Mouse (Mus musculus) MEL (cell line): ENCODE results near the gene Rsph6a. TPM values are rescaled to one million over a fixed set of nuclear protein-coding genes. Genes with fewer than 3 reads are reported as not detected.

Experiments
- DNase-seq: peaks from one replicate; pipeline ENCODE4 v3.0.0; 2011; ENCODE audit warnings: low read depth, low spot score
- H3K27ac ChIP-seq: 2 replicates; pipeline ENCODE4 v1.5.1; 2012; ENCODE audit warnings: low read depth, mild to moderate bottlenecking, control low read depth, low read length, moderate library complexity; ENCODE audit not compliant: control insufficient read depth
- H3K27me3 ChIP-seq, 2 experiments: fragments of 150-350 bp in 1 of 2; sonication (generic) in 1 of 2; 2 replicates each; pipeline ENCODE4 v1.6.1; 2012; ENCODE audit warnings: low read length in 2 of 2, mild to moderate bottlenecking in 2 of 2, improper control_type of control experiment in 1 of 2, moderate library complexity in 1 of 2; ENCODE audit not compliant: insufficient read depth in 2 of 2, control insufficient read depth in 1 of 2
- H3K36me3 ChIP-seq, 2 experiments: 2 replicates each; pipeline ENCODE4 v1.6.1; 2012 to 2014; ENCODE audit warnings: low read length in 2 of 2, improper control_type of control experiment in 1 of 2, inconsistent platforms in 1 of 2, mild to moderate bottlenecking in 1 of 2; ENCODE audit not compliant: insufficient read depth in 2 of 2, control insufficient read depth in 1 of 2
- H3K4me1 ChIP-seq, 2 experiments: fragments of 150-350 bp in 1 of 2; sonication (generic) in 1 of 2; 2 replicates each; pipeline ENCODE4 v1.6.1; 2012; ENCODE audit warnings: low read length in 2 of 2, improper control_type of control experiment in 1 of 2, mild to moderate bottlenecking in 1 of 2; ENCODE audit not compliant: insufficient read depth in 2 of 2, control insufficient read depth in 1 of 2
- H3K4me3 ChIP-seq, 2 experiments: fragments of 150-350 bp in 1 of 2; sonication (generic) in 1 of 2; 2 replicates each; pipeline ENCODE4 v1.5.1; 2012; ENCODE audit warnings: low read depth in 2 of 2, low read length in 2 of 2, mild to moderate bottlenecking in 2 of 2, moderate library complexity in 2 of 2, control low read depth in 1 of 2, improper control_type of control experiment in 1 of 2; ENCODE audit not compliant: control insufficient read depth in 1 of 2, insufficient read depth in 1 of 2
- H3K79me2 ChIP-seq: 2 replicates; pipeline ENCODE4 v1.6.1; 2012; ENCODE audit warnings: mild to moderate bottlenecking, low read length, moderate library complexity; ENCODE audit not compliant: control insufficient read depth, poor library complexity, insufficient read depth
- H3K9ac ChIP-seq: 2 replicates; pipeline ENCODE4 v1.6.1; 2012; ENCODE audit warnings: low read depth, mild to moderate bottlenecking, control low read depth, low read length, moderate library complexity; ENCODE audit not compliant: control insufficient read depth, poor library complexity, severe bottlenecking
- H3K9me3 ChIP-seq: fragments of 150-350 bp; sonication (generic); replicated peaks from 2 replicates; pipeline ENCODE4 v1.6.1; 2012; ENCODE audit warnings: mild to moderate bottlenecking, low read length, improper control_type of control experiment, moderate library complexity; ENCODE audit not compliant: insufficient read depth
- CHD1 ChIP-seq: IDR thresholded peaks from 2 replicates; pipeline ENCODE4 v1.6.1; 2012; ENCODE audit warnings: low read depth, mild to moderate bottlenecking, inconsistent platforms, low read length, improper control_type of control experiment
- CHD2 ChIP-seq: IDR thresholded peaks from 2 replicates; pipeline ENCODE4 v1.6.1; 2011; ENCODE audit warnings: low read length, improper control_type of control experiment
- E2F4 ChIP-seq: IDR thresholded peaks from 2 replicates; pipeline ENCODE4 v1.6.1; 2011; ENCODE audit warnings: low read depth, low read length, improper control_type of control experiment, borderline replicate concordance
- ELF1 ChIP-seq: IDR thresholded peaks from 2 replicates; pipeline ENCODE4 v1.6.1; 2014; ENCODE audit warnings: low read depth, mild to moderate bottlenecking, inconsistent platforms, low read length, improper control_type of control experiment, moderate library complexity
- EP300 ChIP-seq, 2 experiments: IDR thresholded peaks; 2 replicates each; pipeline ENCODE4 v1.6.1; 2011; ENCODE audit warnings: improper control_type of control experiment in 2 of 2, low read length in 2 of 2, low read depth in 1 of 2, mild to moderate bottlenecking in 1 of 2
- GABPA ChIP-seq: IDR thresholded peaks from 2 replicates; pipeline ENCODE4 v1.6.1; 2012; ENCODE audit warnings: low read depth, mild to moderate bottlenecking, inconsistent platforms, low read length, improper control_type of control experiment, moderate library complexity
- GATA1 ChIP-seq: IDR thresholded peaks from 2 replicates; pipeline ENCODE4 v1.6.1; 2011; ENCODE audit warnings: low read depth, low read length, improper control_type of control experiment
- HCFC1 ChIP-seq: IDR thresholded peaks from 2 replicates; pipeline ENCODE4 v1.6.1; 2012; ENCODE audit warnings: low read depth, mild to moderate bottlenecking, inconsistent platforms, low read length, improper control_type of control experiment, moderate library complexity
- JUND ChIP-seq: IDR thresholded peaks from 2 replicates; pipeline ENCODE4 v1.6.1; 2011; ENCODE audit warnings: low read depth, mild to moderate bottlenecking, improper control_type of control experiment, low read length
- MAFK ChIP-seq: IDR thresholded peaks from 2 replicates; pipeline ENCODE4 v1.6.1; 2011; ENCODE audit warnings: low read depth, mild to moderate bottlenecking, low read length, improper control_type of control experiment, borderline replicate concordance
- MAZ ChIP-seq: IDR thresholded peaks from 2 replicates; pipeline ENCODE4 v1.6.1; 2012; ENCODE audit warnings: low read depth, mild to moderate bottlenecking, inconsistent platforms, low read length, improper control_type of control experiment
- MEF2A ChIP-seq: IDR thresholded peaks from 2 replicates; pipeline ENCODE4 v1.6.1; 2014; ENCODE audit warnings: low read depth, mild to moderate bottlenecking, inconsistent platforms, low read length, improper control_type of control experiment; ENCODE audit not compliant: poor library complexity, insufficient replicate concordance, severe bottlenecking; ENCODE audit errors: extremely low read depth
- MYB ChIP-seq: IDR thresholded peaks from 2 replicates; pipeline ENCODE4 v1.6.1; 2011; ENCODE audit warnings: mild to moderate bottlenecking, low read depth, low read length, improper control_type of control experiment
- MYC ChIP-seq: IDR thresholded peaks from 2 replicates; pipeline ENCODE4 v1.6.1; 2011; ENCODE audit warnings: low read depth, mild to moderate bottlenecking, low read length, improper control_type of control experiment, moderate library complexity
- NRF1 ChIP-seq: IDR thresholded peaks from 2 replicates; pipeline ENCODE4 v1.6.1; 2014; ENCODE audit warnings: low read depth, mild to moderate bottlenecking, inconsistent platforms, low read length, improper control_type of control experiment, moderate library complexity; ENCODE audit not compliant: poor library complexity, insufficient read depth, severe bottlenecking
- RAD21 ChIP-seq: IDR thresholded peaks from 2 replicates; pipeline ENCODE4 v1.6.1; 2011; ENCODE audit warnings: mild to moderate bottlenecking, low read depth, low read length, improper control_type of control experiment
- SIN3A ChIP-seq: IDR thresholded peaks from 2 replicates; pipeline ENCODE4 v1.6.1; 2012; ENCODE audit warnings: low read length, improper control_type of control experiment, inconsistent platforms
- TAL1 ChIP-seq: IDR thresholded peaks from 2 replicates; pipeline ENCODE4 v1.6.1; 2012; ENCODE audit warnings: mild to moderate bottlenecking, inconsistent platforms, low read length, moderate library complexity, mixed read lengths
- TBP ChIP-seq: IDR thresholded peaks from 2 replicates; pipeline ENCODE4 v1.8.0; 2011; ENCODE audit warnings: low read depth, low read length, improper control_type of control experiment
- TCF12 ChIP-seq: IDR thresholded peaks from 2 replicates; pipeline ENCODE4 v1.6.1; 2014; ENCODE audit warnings: low read depth, mild to moderate bottlenecking, inconsistent platforms, low read length, improper control_type of control experiment, moderate library complexity
- UBTF ChIP-seq: IDR thresholded peaks from 2 replicates; pipeline ENCODE4 v1.6.1; 2012; ENCODE audit warnings: low read depth, mild to moderate bottlenecking, inconsistent platforms, low read length, improper control_type of control experiment, moderate library complexity, borderline replicate concordance; ENCODE audit not compliant: insufficient read depth
- USF2 ChIP-seq, 2 experiments: IDR thresholded peaks; 2 replicates each; pipeline ENCODE4 v1.6.1; 2011 to 2012; ENCODE audit warnings: improper control_type of control experiment in 2 of 2, low read length in 2 of 2, borderline replicate concordance in 1 of 2, inconsistent platforms in 1 of 2, low read depth in 1 of 2, mild to moderate bottlenecking in 1 of 2; ENCODE audit not compliant: insufficient read depth in 1 of 2
- ZC3H11A ChIP-seq: IDR thresholded peaks from 2 replicates; pipeline ENCODE4 v1.6.1; 2012; ENCODE audit warnings: low read depth, mild to moderate bottlenecking, inconsistent platforms, low read length, improper control_type of control experiment
- ZKSCAN1 ChIP-seq: IDR thresholded peaks from 2 replicates; pipeline ENCODE4 v1.6.1; 2012; ENCODE audit warnings: low read depth, mild to moderate bottlenecking, inconsistent platforms, low read length, improper control_type of control experiment, moderate library complexity
- ZNF384 ChIP-seq: IDR thresholded peaks from 2 replicates; pipeline ENCODE4 v1.6.1; 2012; ENCODE audit warnings: low read depth, mild to moderate bottlenecking, inconsistent platforms, low read length, improper control_type of control experiment
- polyA plus RNA-seq, 2 experiments: library from polyadenylated mRNA; stranded (reverse) in 1 of 2; unstranded in 1 of 2; fragments of >175 nt in 1 of 2; fragments of >200 nt in 1 of 2; gene quantifications; 2 replicates each; pipeline versions ENCODE4 v1.2.1 to v1.2.4; 2012; ENCODE audit warnings: low replicate concordance in 2 of 2, low read depth in 1 of 2; ENCODE audit not compliant: insufficient read length in 2 of 2, insufficient read depth in 1 of 2, missing spikeins in 1 of 2
- total RNA-seq: library from RNA; depleted of rRNA; stranded (reverse); fragments of 300-350 nt; gene quantifications from 2 replicates; pipeline ENCODE4 v1.2.3, GENCODE M21; 2012

The Rsph6a gene
- total and polyA plus RNA-seq, 3 experiments, result 0.04 to 0.23 TPM; not detected in 1

- TF ChIP-seq GABPA (no peak), CHD2 (no peak), TAL1 (no peak), GATA1 (no peak), TBP (no peak), MAFK (no peak), SIN3A (no peak), USF2 (IDR thresholded peaks at IDR 0.05; ENCODE audit: borderline replicate concordance in 1 of 2, insufficient read depth in 1 of 2, low read depth in 1 of 2, low read length in 2 of 2) (no peak), ZNF384 (no peak), ZKSCAN1 (no peak), HCFC1 (no peak), ZC3H11A (no peak), RAD21 (no peak), JUND (no peak), TCF12 (no peak), CHD1 (no peak), NRF1 (no peak), EP300 (IDR thresholded peaks at IDR 0.05; ENCODE audit: low read depth in 1 of 2, low read length in 2 of 2) (no peak), MYB (no peak)
- TF ChIP-seq, all 39 proteins: peak for 0
- no peak overlapping the region for H3K9ac ChIP-seq
- H3K4me3 ChIP-seq, result no peak overlapping the region
- no peaks in the 10 kb centered on the region for H3K27me3 ChIP-seq
- peaks cover 0 to 9% of the 10 kb centered on the region in 2 experiments; a peak in 3 of 4 replicates for H3K4me1 ChIP-seq
- no peak overlapping the region for H3K27ac ChIP-seq
- no peaks in the 10 kb centered on the region for H3K9me3 ChIP-seq
- H3K79me2 ChIP-seq, result peaks cover 8% of the 10 kb centered on the region; the same call in 1 of the 2 replicates
- DNase-seq, result no peak
- no peaks in the 10 kb centered on the region for H3K36me3 ChIP-seq
Measured at GRCm38 (mm10) chr7:19097863-19098262, 43.4 kb downstream of the Rsph6a start.

- no peaks in the 10 kb centered on the region for H3K36me3 ChIP-seq
- no peak overlapping the region for H3K4me3 ChIP-seq
- H3K4me1 ChIP-seq, result peaks cover 0 to 10% of the 10 kb centered on the region in 2 experiments; a peak in 3 of 4 replicates
- no peaks in the 10 kb centered on the region for H3K9me3 ChIP-seq
- H3K9ac ChIP-seq, result no peak overlapping the region
- no peak overlapping the region for H3K27ac ChIP-seq
- DNase-seq, result no peak
- no peaks in the 10 kb centered on the region for H3K27me3 ChIP-seq
- peaks cover 8% of the 10 kb centered on the region; the same call in 1 of the 2 replicates for H3K79me2 ChIP-seq
- no peak for TF ChIP-seq JUND
- no peak for TF ChIP-seq ELF1
- no peak for TF ChIP-seq USF2 (IDR thresholded peaks at IDR 0.05; ENCODE audit: borderline replicate concordance in 1 of 2, insufficient read depth in 1 of 2, low read depth in 1 of 2, low read length in 2 of 2)
- TF ChIP-seq UBTF, result no peak
- TF ChIP-seq MYC, result no peak
- no peak for TF ChIP-seq MEF2A
- no peak for TF ChIP-seq E2F4
- no peak for TF ChIP-seq MYB
- TF ChIP-seq MAZ, result no peak
- TF ChIP-seq GATA1, result no peak
Measured at GRCm38 (mm10) chr7:19098811-19099210, 44.3 kb downstream of the Rsph6a start.
